Mouse (Mus musculus): ENCODE results near the gene Gm7951.
"Not testable (repeated sequence)": the region's sequence is repeated elsewhere in the genome, so short reads cannot be mapped to it uniquely, and the experiment has no call there.

The Gm7951 gene

DNA sequence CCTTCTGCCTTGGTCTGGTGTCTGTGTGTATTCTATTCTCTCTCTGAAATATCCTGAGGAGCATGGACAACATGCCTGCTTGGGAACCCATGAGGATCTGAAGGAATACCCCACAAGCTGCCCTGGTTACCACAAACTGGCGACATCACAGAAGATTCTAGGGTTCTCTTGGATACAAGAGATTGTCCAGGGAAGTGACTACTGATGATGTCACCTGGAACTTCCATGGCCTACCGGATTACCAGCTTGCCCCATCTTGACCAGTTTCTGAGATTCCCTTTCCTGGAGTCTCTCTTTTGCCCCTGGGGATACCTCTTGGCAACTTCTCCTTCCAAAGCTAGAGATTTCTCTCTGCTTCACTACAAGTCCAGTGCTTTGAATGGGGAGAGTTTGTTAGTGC lies at the start of gene Gm7951:
TSS of gene Gm7951 (minus strand) at position 101 of the 400 bp plus-strand sequence.
- not testable (repeated sequence) for DNase-seq (ENCODE audit: low spot score in 2 of 2)

DNA sequence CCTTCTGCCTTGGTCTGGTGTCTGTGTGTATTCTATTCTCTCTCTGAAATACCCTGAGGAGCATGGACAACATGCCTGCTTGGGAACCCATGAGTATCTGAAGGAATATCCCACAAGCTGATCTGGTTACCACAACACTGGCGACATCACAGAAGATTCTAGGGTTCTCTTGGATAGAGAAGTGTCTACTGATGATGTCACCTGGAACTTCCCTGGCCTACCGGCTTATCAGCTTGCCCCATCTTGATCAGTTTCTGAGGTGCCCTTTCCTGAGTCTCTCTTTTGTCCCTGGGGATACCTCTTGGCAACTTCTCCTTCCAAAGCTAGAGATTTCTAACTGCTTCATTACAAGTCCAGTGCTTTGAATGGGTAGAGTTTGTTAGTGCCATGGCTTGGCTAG lies 45.4 kb upstream of the Gm7951 start, which contains the start of gene Gm17027:
TSS of gene Gm17027 (minus strand) at position 101 of the 400 bp plus-strand sequence.
- DNase-seq (ENCODE audit: low spot score in 2 of 2), result not testable (repeated sequence)

DNA sequence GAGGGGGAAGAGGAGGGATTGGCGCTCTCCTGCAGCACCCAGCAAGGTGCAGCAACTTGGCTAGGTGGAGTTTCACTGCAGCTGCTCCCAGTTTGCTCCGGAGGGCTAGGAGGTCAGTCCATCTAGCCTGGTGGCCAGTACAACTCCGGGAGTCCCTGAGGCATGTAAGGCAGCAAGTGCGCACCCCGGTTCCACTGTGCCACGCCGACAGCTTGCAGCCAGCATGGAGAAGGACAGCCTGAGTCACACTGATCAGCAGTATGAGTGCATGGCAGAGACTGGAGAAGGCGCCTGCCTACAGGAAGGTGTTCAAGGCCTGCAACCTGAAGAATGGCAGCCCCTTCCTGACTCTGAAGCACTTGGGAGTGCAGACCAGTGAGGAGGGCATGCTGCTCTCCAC lies 17.4 kb upstream of the Gm7951 start:
- peak in 1 of 2 experiments; percentile 61 for DNase-seq (ENCODE audit: low spot score in 2 of 2)

DNA sequence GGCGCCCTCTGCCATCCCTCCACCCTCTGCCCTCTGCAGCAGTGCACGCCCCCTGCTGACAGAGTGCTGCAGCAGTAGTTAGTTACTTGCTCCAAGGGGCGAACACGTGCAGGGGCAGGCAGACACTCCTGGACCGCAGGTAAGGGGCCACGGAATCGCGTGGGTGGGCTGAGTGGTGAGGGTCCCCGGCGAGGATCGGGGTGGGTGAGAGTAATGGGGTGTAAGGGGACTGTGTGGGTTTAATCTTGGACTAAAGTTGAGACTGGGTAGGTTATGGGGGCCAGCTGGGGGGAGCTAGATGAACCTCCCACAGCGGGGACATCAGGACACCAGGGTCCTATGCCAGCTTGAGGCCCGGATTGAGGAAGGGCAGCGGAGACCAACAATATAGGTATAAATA lies 16.6 kb upstream of the Gm7951 start:
- DNase-seq (ENCODE audit: low spot score in 2 of 2), result peak in 1 of 2 experiments; percentile 60

All from urinary bladder, postnatal 4 days (tissue).